Mouse (Mus musculus): ENCODE data around the gene Fam83g.

Gene Fam83g

DNA sequence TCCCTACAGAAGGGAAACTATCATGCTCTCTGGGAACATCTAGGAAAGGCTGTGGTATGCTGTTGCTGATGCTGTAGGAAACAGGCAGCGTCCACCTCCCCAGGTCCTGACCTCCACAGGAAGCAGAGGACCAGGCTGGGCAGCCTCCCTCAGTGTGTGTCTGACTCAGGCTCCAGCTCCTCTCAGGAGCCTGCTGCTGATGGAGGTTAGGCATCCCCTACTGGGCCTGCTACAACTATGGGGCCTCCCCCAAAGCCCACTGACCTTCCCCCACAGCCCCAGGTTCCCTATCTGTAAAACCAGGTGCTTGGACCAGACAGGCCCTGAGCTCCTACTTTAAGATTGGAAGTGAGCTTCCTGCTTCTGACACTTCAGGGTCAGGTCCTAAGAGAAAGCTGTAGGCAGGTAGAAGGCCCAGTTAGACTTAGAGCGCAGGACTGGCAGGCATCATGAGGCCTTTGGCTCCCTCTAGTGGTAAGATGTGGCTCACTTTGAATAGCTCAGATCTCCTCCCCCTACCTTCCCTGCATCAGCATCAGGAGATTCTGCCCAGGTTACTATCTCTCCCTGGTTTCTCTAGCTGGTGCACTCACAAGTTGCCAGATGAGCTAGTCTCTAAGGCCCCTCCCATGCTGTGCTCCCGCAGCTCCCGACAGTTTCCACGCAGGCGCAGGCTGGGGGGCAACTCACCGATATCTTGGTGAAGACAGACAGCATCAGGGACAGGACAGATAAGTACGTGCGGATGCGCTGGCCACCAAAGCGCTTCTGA is 30.6 kb downstream of the Fam83g start:
- peak; percentile 85 for DNase-seq (ENCODE audit: extremely low spot score, low read depth, low spot score)

DNA sequence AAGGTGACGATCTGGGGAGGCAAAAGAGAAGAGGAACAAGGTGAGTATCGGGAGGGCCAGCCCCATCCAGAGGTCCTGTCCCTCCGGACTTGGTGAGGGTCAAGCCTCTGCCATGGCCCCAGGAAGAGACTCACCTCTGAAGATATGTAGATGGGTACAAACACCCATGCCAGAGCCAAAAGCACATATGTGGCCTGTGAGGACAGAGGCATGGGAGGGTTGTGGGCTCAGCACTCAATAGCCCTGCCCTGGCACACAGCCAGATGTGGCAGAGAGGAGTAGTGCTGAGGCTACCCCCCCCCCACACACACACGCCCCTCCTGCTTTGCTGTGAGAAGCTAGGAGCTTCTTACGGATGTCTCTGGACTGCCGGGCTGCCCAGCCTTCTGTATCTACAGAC is 31.2 kb downstream of the Fam83g start:
- no peak for DNase-seq (ENCODE audit: extremely low spot score, low read depth, low spot score)

DNA sequence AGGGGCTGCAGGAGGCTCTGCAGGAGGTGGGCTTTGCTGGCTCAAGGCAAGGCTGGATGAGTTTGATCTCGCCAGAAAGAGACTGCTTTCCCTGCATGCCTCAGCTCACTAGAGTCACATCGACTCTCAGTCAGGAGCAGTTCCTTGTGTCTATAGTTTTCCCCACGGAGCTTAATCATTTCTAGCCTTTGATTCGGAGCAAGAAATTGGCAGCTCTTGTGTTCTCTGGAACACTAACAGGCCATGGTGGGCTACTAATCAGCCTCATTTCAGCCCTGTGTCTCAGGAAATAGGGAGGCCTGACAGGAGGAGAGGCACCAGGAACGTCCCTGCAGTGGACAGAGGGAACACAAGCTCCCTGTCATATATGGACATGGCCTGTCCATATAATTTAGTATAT is 34.1 kb downstream of the Fam83g start:
- no peak for DNase-seq (ENCODE audit: extremely low spot score, low read depth, low spot score)

DNA sequence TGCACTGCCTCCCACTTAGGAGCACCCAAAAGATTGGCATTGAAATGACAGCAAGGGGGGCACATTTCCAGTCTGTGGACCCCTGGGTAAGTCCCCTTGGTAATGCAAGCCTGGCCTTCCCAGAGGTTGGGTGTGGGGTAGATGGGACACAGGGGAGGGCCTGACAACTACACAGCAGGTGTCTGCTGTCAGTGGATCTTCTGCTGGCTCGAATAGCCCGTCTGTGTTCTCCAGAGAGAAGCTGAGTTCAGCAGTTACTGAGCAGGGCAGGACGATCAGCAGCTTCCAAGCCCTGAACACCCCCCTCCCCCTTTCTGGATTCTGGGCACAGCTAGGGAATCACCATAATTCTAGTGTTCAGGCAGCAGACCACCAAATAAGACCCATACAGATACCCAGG is 35.5 kb downstream of the Fam83g start:
- no peak for DNase-seq (ENCODE audit: extremely low spot score, low read depth, low spot score)

DNA sequence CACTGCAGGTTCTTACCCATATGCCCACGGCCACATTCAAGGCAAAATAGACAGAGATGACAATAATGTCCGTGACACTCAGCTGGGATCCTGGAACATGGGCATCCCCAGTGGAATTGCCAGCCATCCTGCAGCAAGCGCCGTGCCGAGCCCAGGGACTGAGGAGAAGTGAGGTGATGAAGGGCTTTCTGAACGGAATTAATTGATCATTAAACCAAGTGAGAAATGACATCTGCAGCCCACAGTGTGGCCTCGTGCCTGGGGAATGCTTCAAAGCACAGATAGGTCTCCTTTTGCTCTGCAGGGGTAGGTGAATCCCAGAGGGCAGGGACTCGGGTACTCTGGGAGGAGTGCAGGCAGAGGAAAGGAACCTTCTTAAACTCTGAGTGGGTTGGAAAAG is 35.9 kb downstream of the Fam83g start:
- DNase-seq (ENCODE audit: extremely low spot score, low read depth, low spot score): no peak

DNA sequence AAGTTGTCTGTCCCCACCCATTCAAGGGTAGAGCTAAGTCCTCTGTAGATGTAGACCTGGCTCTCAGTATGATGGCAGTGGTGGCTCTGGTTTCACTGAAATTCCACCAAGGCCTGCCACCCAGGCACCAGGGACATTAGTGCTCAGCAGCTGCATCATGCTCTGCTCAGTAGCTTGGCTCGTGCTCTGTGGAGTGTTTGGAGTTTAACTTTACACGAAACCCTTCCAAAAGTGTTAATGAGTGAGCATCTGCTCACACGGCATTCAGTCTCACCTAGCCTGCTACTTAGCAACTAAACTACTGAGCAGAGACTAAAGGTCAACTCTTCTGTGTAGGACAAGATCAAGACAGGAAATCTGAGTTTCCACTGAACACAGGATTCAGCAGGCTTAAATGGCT is 36.7 kb downstream of the Fam83g start, which contains the start of gene Slc5a10:
TSS of gene Slc5a10 (minus strand) at position 191 of the 400 bp plus-strand sequence.
- DNase-seq (ENCODE audit: extremely low spot score, low read depth, low spot score): no peak

DNA sequence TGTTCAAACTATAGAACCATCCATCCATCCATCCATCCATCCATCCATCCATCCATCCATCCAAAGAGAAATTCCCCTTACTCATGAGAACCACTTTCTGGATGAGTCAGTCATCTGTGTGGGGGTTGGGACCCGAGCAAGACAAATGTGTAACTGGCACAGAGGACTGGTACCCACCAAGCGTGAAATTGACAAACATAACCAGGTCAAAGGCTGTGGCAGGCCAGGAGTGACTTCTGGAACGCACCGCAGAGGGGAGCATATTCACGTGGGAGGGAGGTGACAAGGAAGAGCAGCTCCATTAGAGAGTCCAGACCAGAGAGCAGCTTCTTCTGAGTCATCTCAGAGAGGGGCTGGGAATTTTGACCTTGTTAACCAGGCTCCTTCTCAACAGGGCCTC is 38.2 kb downstream of the Fam83g start:
- no peak for DNase-seq (ENCODE audit: extremely low spot score, low read depth, low spot score)

DNA sequence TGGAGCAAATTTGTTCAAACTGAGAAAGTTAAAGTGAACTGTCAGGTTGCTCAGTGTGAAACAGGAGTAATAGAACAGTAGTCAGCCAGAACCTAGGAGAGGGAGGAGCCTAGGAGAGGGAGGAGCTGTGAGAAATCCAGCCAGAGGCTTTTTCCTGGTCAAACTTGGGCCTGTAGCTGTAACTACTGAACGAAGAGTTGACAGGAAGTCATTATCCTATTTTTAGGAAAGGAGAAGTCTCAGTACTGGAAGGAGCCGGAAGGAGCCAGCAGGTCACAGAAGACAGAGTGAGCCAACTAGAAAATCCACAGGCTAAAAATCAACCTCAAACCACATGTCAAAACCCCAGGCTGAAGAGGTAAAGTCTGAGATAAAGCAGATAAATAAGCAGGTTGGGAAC is 44.1 kb downstream of the Fam83g start:
- no peak for DNase-seq (ENCODE audit: extremely low spot score, low read depth, low spot score)

DNA sequence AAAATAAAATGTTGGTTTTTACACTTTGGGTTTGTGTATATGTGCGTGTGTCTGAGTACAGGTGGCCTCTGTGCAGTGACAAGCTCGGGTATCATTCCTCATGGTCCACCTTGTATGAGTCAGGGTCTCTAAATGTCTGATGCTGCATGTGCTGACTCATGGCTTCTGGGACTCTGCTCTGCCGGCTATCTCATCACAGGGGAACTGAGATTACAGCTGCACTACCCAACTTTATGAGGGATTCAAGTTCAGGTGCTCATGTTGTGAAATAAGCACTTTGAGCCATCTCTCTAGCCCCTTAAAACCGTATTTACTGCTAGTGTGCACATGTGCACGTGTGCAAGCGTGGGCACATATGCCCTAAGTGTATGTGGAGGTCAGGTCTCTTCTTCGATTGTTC is 48.8 kb downstream of the Fam83g start:
- DNase-seq (ENCODE audit: extremely low spot score, low read depth, low spot score): no peak

DNA sequence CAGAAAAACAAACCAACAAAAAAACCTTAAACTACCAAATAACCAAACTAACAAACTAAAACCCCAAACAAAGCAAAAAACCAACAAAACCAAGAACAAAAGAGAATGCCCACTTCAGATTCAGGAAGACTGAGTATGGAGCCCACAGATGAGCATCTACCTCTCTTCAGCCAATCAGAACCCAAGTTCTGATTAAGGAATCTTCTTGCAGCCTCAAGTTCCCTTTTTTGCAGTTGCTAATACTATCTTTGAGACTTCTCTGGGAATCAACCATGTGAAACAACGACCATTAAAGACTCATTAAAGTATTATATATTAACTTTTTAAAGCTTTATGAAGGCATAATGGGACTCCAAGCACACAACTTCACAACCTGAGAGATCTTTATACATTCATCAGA is 53.4 kb downstream of the Fam83g start:
- no peak for DNase-seq (ENCODE audit: extremely low spot score, low read depth, low spot score)

DNA sequence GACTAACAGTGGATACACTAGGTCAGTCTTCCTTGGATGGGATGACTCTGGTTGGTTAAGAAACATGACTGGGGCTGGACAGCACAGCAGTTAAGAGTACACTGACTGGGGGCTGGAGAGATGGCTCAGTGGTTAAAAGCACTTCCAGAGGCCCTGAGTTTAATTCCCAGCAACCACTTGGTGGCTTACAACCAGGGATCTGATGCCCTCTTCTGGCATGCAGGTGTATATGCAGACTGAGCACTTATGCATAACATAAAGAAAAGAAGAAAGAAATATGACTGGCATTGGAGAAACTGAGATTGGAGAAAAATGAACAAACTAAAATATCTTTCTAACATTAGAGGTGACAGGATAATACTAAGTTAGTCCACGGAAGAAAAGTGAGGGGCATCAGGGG is 56.6 kb downstream of the Fam83g start:
- DNase-seq (ENCODE audit: extremely low spot score, low read depth, low spot score): no peak

DNA sequence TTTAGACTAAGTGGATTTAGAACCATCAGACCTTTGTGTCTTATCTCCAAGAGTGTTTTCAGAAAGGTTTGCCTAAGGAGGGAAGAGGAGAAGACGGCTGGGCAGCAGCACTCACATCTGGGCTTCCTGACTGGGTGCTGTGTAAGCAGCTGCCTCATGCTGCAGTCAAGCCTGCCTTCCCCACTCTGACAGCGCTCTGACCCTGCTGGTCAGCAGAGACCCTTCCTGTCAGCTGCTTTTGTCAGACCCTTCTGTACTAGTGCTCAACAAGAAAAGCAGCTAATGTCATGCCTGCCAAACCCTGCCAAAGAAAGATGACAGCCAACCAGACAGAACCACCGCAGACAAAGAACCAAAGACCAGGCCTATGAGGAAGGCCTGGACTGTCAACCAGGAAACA is 59.9 kb downstream of the Fam83g start:
- no peak for DNase-seq (ENCODE audit: extremely low spot score, low read depth, low spot score)

DNA sequence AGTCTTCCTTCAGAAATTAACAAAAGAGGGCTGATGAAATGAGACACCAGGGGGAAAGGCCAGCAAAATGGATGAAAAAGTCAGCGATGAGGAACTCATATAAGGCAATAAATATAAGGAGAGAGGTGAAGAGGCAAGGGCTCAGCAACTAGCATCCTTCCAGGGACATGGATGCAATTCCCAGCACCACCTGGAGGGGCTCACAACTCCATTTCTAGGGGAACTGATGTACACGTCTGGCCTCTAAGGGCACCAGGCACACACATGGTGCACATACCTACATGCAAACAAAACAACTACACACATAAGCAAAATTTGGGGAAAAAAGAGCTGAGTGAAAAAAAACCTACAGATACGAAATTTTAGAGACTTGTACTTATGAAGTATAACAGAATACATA is 60.6 kb downstream of the Fam83g start:
- no peak for DNase-seq (ENCODE audit: extremely low spot score, low read depth, low spot score)

DNA sequence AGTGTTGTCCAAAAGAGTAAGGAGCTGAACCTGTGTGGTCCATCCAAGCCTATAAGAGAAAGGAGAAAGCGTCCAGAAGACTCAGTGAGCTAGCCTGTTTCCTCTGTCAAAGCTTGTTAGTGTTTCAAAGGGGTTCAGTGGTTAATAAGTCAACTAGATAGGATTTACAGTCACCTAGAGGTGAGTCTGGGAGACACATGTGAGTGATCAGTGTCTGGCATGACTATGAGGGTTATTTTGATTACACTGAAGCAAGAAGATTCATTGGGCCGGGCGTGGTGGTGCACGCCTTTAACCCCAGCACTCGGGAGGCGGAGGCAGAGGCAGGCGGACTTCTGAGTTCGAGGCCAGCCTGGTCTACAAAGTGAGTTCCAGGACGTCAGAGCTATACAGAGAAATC is 61.9 kb downstream of the Fam83g start:
- DNase-seq (ENCODE audit: extremely low spot score, low read depth, low spot score): no peak

DNA sequence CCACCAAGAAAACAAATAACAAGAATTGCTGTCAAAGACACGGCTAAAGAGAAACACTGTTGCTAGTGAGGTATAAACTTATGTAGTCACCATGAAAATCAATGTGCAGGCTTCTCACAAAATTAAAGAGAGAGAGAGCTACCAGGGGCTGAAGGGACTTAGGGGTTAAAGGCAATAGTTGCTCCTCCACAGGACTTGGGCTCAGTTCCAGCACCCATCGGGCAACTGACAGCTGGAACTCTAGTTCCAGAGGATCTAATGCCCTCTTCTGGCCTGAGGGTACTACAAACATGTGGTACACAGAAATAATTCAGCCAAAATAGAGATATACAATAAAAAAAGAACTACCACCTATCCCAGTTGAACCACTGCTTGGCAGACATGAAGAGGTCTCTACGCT is 63.3 kb downstream of the Fam83g start:
- DNase-seq (ENCODE audit: extremely low spot score, low read depth, low spot score): no peak

DNA sequence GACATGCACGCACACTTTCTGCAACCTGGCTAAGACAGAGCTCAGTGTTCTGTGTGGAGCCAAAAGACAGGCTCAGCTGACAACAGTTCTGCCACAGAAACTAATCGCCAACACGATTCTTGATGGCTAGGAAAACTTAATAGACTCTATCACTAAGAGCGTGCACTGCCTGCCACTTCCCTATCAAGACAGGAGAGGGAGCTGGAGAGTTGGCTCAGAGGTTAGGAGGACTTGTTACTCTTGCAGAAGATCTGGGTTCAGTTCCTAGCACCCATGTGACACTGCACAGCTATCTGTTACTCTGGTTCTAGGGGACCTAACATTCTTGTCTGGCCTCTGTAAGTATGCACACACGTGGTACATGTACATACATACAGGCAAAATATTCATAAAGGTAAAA is 67.7 kb downstream of the Fam83g start:
- no peak for DNase-seq (ENCODE audit: extremely low spot score, low read depth, low spot score)

DNA sequence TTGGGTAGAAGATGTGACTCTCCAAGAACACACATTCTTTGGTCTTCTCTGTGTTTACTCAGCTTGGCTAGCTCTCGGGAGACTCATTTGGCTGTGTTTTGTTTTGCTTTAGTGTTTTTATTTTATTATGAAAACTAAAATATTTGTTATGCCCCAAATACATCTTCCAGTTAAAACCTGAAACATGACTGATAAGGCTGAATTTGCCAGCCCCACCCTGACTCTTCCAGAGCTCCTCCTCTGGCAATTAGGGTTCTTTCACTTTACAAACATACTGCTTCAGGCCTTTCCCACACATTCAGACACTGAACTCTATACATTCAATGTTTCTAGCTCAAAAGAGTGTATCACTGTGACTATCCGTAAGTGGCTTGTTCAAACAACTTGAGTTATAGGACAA is 73.3 kb downstream of the Fam83g start:
- DNase-seq (ENCODE audit: extremely low spot score, low read depth, low spot score): no peak
